Mouse (Mus musculus): Measurements from ENCODE around the gene Atp8a1.

DNA sequence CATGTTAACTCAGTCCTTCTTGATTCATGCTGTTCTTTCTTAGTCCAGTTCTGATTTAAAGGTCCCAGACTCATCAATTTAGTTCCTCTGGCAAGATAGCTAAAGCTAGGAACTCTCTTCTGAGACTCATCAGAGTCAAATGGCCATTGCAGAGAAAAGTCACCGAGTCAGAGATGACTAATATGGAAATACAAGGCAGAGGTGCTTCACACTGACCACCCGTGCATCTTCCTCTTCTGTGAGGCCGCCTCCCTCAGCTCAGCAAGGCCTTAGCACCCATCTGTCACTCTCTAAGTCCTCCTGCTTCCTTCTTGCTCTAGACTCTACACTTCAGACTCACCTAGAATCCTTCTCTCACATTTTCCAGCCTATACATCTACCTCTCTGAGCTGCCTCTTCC lies 108.0 kb downstream of the Atp8a1 start:
- TF ChIP-seq CTCF (IDR thresholded peaks at IDR 0.05; ENCODE audit: low read depth, low read length) (no peak), POLR2A (IDR thresholded peaks at IDR 0.05; ENCODE audit: extremely low read depth, insufficient read depth, low read length) (no peak)
